Comparison of ENCODE assay signal across 8 mouse cellular contexts in genomic region chr13:37963354-37964007, GRCm38 (mm10). TPM values are rescaled to one million over a fixed set of nuclear protein-coding genes. Genes with fewer than 3 reads are reported as not detected.
DNase-seq lines count a peak whose midpoint lies in the region; ATAC-seq and TF ChIP-seq lines count a peak whose summit lies in the region.

No protein-coding gene starts in this region.

- H3K36me3 ChIP-seq in heart, embryonic 12.5 days: no peaks in the 10 kb centered on the region
- no peaks in the 10 kb centered on the region for H3K36me3 ChIP-seq in kidney, embryonic 15.5 days
- no peaks in the 10 kb centered on the region for H3K36me3 ChIP-seq in liver, adult 2 months (ENCODE audit: control insufficient read depth, insufficient read depth, low read length)

- peaks cover 42% of the 10 kb centered on the region for H3K4me1 ChIP-seq in heart, embryonic 12.5 days (replicated peaks)
- peaks cover 50% of the 10 kb centered on the region for H3K4me1 ChIP-seq in kidney, embryonic 15.5 days
- H3K4me1 ChIP-seq in liver, adult 2 months (ENCODE audit: control insufficient read depth, insufficient read depth, low read length): peaks cover 2% of the 10 kb centered on the region; the same call in 1 of the 2 replicates

- peak; percentile 73; the same call in 1 of the 2 replicates for ATAC-seq in erythroblast, adult 5-6 weeks (replicated peaks; ENCODE audit: low FRiP score, poor library complexity, severe bottlenecking)
- 0 out of 2 replicates have a peak, but pooled peaks have one; percentile 50 for ATAC-seq in heart, embryonic 12.5 days (ENCODE audit: insufficient number of reproducible peaks, low FRiP score)
- ATAC-seq in kidney, embryonic 15.5 days (replicated peaks; ENCODE audit: low FRiP score): 0 out of 2 replicates have a peak, but pooled peaks have one; percentile 11

- no peaks in the 10 kb centered on the region for H3K9me3 ChIP-seq in heart, embryonic 12.5 days (replicated peaks)
- no peaks in the 10 kb centered on the region for H3K9me3 ChIP-seq in kidney, embryonic 15.5 days (replicated peaks)

- peak; percentile 86 for DNase-seq in CD4-positive, CD25-positive, alpha-beta regulatory T cell, adult 2 months (ENCODE audit: low read depth, low spot score)
- peak; percentile 90 for DNase-seq in brain, adult 2 months (ENCODE audit: low read depth, low spot score)
- DNase-seq in liver, adult 2 months (ENCODE audit: extremely low read depth, low read depth, low spot score): peak; percentile 50
- DNase-seq in monocyte, adult 2 months (ENCODE audit: low read depth in 1 of 2, low spot score in 2 of 2): peak; percentile 38 to 66
- peak; percentile 59 to 74 for DNase-seq in spleen, postnatal 36 days (ENCODE audit: low spot score in 2 of 2)

- H3K27ac ChIP-seq in heart, embryonic 12.5 days (ENCODE audit: poor library complexity, severe bottlenecking): no peak overlapping the region
- H3K27ac ChIP-seq in kidney, embryonic 15.5 days: 0 out of 2 replicates have a peak overlapping the region, but pooled peaks have one; percentile 90
- H3K27ac ChIP-seq in liver, adult 2 months (replicated peaks; ENCODE audit: insufficient read depth, low read depth, low read length): no peak overlapping the region

- H3K4me3 ChIP-seq in heart, embryonic 12.5 days: peak overlapping the region; percentile 46
- H3K4me3 ChIP-seq in kidney, embryonic 15.5 days (replicated peaks): peak overlapping the region; percentile 42
- peak overlapping the region; percentile 30 for H3K4me3 ChIP-seq in liver, adult 2 months (ENCODE audit: insufficient read depth, low read depth, low read length)

- H3K79me2 ChIP-seq in liver, adult 2 months (ENCODE audit: control insufficient read depth, insufficient read depth, low read length): no peaks in the 10 kb centered on the region

- WGBS in heart, embryonic 12.5 days: 1% methylated on average over 12 of the region's 12 CpGs
- 2% methylated on average over 12 of the region's 12 CpGs for WGBS in kidney, embryonic 15.5 days
- 9% methylated on average over 12 of the region's 12 CpGs for WGBS in liver, adult 2 months

- peak; percentile 73 for TF ChIP-seq CTCF in liver, adult 2 months (IDR thresholded peaks at IDR 0.05; ENCODE audit: low read depth, low read length)

- peak overlapping the region; percentile 72 for H3K4me2 ChIP-seq in heart, embryonic 12.5 days
- H3K4me2 ChIP-seq in kidney, embryonic 15.5 days: peak overlapping the region; percentile 61

- no peak for TF ChIP-seq POLR2A in liver, adult 2 months (IDR thresholded peaks at IDR 0.05; ENCODE audit: extremely low read depth, insufficient read depth, low read length)

- no peaks in the 10 kb centered on the region for H3K27me3 ChIP-seq in heart, embryonic 12.5 days (replicated peaks)
- H3K27me3 ChIP-seq in kidney, embryonic 15.5 days: no peaks in the 10 kb centered on the region
- H3K27me3 ChIP-seq in liver, adult 2 months (ENCODE audit: control insufficient read depth, insufficient read depth, low read length): no peaks in the 10 kb centered on the region

- H3K9ac ChIP-seq in heart, embryonic 12.5 days: peak overlapping the region; percentile 61
- H3K9ac ChIP-seq in kidney, embryonic 15.5 days: peak overlapping the region; percentile 33; the same call in 1 of the 2 replicates
- H3K9ac ChIP-seq in liver, adult 2 months (ENCODE audit: low read depth, low read length): peak overlapping the region; percentile 57; the same call in 1 of the 2 replicates

RNA-seq across cellular contexts. Expression of gene Ssr1, which starts 30.5 kb away (rescaled TPM):
- 37.0 and 44.4 TPM in 2 replicates for total RNA-seq in erythroblast, adult 5-6 weeks (2015; ENCODE audit: low replicate concordance)
- total RNA-seq in erythroblast, adult 5-6 weeks (2017; ENCODE audit: low replicate concordance): 37.4 and 46.7 TPM in 2 replicates
- 124 and 130 TPM in 2 replicates for polyA plus RNA-seq in heart, embryonic 12.5 days (2016; fragmentation: Nextera tagmentation; extraction: Ambion mirVana)
- 129 and 142 TPM in 2 replicates for polyA plus RNA-seq in kidney, embryonic 15.5 days (2015; fragmentation: Nextera tagmentation; extraction: Ambion mirVana)
- total RNA-seq in liver, adult 2 months (2014; rRNA removed): 24.2 and 25.6 TPM in 2 replicates
- 5.9 and 6.9 TPM in 2 replicates for polyA plus RNA-seq in liver, adult 2 months (2012; rRNA removed)

Comparison
In these comparisons a context has a peak if more than half of its experiments do, and no peak if none do; other contexts are left out.
1. ATAC-seq: peak in every context shown above with its lines; median percentile 73 in erythroblast, adult 5-6 weeks; 50 in heart, embryonic 12.5 days; 11 in kidney, embryonic 15.5 days.
2. RNA of gene Ssr1, which starts 30.5 kb away (polyA plus RNA-seq): 129 to 142 TPM in kidney, embryonic 15.5 days and 124 to 130 TPM in heart, embryonic 12.5 days; 5.9 to 6.9 TPM in liver, adult 2 months; every median in the first group is over 10 times any median in the second.
3. Peak in every context shown above with its lines, with median percentiles within 50 percentile points of each other: DNase-seq, H3K4me3 ChIP-seq and H3K9ac ChIP-seq.